Mouse (Mus musculus): Measurements from ENCODE around the gene Ttc39b. TPM values are rescaled to one million over a fixed set of nuclear protein-coding genes. Genes with fewer than 3 reads are reported as not detected.
"Not testable (repeated sequence)": the region's sequence is repeated elsewhere in the genome, so short reads cannot be mapped to it uniquely, and the experiment has no call there.

The Ttc39b gene
- total RNA-seq, 2 experiments from 2014 or later: 16.4 to 17.0 TPM

- no peak for DNase-seq
These were observed 50.4 kb downstream of the Ttc39b start for GRCm38 (mm10) chr4:83273616-83274050.

- no peak for DNase-seq
These were observed 51.0 kb downstream of the Ttc39b start for GRCm38 (mm10) chr4:83272917-83273615.

DNA sequence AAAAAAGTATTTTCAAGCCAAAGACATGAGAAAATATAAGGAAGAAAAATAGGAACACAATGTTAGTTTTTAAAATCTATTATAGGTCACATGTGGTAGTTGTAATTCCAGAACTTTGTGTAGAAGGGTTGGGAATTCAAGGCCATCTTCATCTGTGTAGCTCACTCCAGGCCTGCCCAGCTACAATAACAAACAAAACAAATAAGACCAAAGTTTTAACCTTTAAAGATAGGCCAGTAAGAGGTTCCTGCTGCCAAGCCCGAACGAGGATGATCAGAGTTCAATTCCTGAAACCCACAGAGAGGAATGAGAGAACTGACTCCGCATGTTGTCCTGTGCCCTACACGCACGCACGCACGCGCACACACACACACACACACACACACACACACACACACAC lies 53.6 kb downstream of the Ttc39b start:
- DNase-seq: no peak

GRCm38 (mm10) chr4:83269614-83270013 lies 54.4 kb downstream of the Ttc39b start:
- no peak for DNase-seq

DNA sequence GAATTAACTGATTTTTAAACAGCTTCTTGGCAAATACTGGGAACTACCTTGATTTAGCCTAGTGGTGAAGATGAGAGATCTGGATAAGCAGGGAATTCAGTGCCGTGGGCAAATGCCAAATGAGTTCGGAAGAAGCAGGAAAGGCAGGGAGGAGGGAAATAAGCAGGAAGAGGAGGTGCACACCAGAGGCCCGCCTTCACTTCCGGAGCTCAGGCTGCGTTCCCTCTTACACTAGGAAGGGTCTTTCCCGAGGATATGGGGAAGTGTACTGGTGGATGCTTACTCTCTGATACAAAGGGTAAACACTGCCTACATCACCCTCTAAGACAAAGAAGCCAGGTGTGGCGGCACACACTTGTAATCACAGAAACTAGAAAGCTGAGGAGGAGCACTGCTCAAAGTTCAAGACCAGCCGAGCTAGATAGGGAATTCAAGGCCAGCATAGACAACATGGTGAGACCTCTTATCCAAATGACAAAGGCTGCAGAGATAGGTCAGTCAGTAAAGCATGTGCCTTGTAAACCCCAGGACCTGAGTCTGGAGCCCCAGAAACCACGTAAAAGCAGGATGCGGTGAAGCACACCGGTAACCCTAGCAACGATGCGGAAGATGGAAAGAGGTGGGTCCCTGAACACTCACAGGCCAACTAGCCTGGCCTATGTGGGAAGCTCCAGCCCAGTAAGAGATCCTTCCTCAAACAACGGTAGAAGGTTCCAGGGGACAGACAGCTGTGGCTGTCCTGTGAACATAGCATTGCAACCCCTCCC lies 57.9 kb downstream of the Ttc39b start:
- DNase-seq: no peak

DNA sequence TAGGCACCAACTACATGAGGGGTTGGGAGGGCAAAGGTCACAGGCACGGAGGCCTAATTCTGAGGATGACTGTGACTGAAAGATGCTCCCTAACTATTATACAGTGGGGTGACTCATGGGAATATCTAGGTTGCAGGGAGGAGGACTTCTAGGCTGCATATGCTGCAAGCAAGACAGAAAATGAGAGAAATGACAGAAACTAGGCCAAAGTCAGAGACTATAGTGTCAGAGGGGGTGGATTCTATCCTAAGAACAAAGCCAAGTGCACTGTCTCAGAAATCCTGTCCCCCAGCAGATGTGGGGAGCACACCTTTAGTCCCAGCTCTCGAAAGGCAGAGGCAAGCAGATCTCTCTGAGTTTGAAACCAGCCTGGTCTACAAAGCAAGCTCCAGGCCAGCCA lies 59.2 kb downstream of the Ttc39b start:
- no peak for DNase-seq

GRCm38 (mm10) chr4:83261998-83262397 lies 62.1 kb downstream of the Ttc39b start:
- DNase-seq: peak; percentile 58

- no peak for DNase-seq
These were observed 64.4 kb downstream of the Ttc39b start for GRCm38 (mm10) chr4:83259690-83260089.

- no peak for DNase-seq
These were observed 65.8 kb downstream of the Ttc39b start for GRCm38 (mm10) chr4:83258273-83258672.

- DNase-seq: no peak
These were observed 66.5 kb downstream of the Ttc39b start for GRCm38 (mm10) chr4:83257279-83258260.

DNA sequence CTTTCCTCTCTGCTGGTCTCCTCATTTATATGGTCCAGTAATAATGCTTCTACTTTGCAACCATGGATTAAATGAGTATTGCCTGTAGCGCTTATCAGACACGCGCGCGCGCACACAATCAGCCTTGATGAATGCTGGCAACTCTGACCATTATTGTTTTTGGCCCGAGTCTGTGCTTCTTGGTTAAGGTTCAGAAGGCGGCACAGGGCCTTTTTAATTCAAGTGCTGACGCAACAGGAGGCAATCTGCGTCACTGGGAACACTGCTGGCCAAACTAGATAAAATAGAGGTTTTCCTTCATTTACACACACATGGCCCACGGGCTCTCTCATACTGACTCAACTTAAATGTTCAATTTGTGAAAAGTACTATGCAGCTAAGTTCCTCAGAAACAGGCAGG lies 67.3 kb downstream of the Ttc39b start:
- peak; percentile 61 for DNase-seq

DNA sequence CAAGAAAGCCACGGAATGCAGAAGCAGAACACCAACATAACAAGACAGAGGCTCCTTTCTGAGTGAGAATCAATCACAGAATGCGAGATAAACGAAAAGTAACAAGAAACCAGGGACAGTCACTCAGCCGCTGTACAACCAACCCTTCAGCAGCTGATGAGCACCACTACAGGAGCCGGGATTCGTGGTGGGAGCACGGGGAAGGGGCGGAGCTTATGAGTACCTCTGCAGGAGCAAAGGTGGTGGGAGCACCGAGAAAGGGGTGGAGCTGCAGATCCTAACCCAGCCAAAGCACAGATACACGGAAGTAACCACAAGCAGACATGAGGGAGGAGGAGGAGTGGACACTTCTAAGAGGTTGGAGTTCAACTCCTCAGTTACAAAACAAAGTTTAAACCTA lies 69.1 kb downstream of the Ttc39b start:
- no peak for DNase-seq

DNA sequence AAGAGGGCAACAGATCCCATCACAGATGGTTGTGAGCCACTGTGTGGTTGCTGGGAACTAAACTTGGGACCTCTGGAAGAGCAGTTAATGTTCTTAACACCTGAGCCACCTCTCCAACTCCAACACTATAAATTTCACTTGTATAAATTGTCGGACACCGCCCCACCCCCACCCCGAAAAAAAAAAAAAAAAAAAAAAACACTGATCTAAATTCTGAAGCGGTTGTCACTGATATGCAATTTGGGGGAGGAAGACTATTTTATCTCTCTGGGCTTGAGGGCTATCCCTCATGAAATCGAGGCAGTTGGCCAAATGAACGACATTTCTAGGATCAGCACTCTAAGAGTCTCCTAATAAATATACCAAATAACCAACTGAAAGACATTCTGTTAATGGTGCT lies 70.4 kb downstream of the Ttc39b start:
- no peak for DNase-seq

GRCm38 (mm10) chr4:83243706-83244105 lies 80.3 kb downstream of the Ttc39b start:
- DNase-seq: no peak

- no peak for DNase-seq
These were observed 82.4 kb downstream of the Ttc39b start for GRCm38 (mm10) chr4:83241630-83242029.

DNA sequence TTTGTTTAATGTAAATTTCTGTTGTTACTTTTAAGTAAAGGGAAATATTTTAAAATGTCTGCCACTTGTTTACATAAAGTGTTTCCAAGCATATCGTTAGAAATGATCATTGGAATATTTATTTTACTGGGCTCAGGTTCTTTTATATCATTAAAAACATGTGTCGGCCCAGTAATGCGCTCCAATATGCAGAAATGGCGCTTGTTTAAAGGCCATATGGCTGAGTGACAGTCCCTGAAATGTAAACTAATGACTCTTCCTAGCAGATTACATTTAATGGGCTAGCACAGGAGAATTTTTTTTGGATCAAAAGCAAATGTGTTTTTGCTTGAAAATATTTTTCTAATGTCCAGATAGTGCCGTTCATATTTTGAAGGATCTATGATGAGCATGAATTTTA lies 86.4 kb downstream of the Ttc39b start:
- DNase-seq: no peak

DNA sequence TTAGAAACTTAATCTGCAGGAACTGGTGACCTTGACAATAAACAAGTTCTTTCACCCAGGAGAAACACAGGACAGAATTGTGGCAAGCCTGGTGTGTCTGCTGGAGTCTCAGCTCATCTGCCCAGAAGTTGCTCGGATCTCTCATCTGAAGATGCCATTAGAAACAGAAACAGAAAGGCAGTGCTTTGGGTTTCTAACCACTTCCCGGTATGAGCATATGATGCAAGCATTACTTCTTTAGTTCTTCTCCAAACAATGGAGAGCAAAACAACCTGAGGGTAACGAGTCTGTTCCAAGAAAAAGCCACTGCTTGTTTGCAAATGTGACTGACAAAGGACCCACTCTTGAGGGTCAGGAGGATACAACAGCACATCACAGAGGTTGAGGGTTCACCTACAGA lies 88.8 kb downstream of the Ttc39b start:
- DNase-seq: not testable (repeated sequence)

DNA sequence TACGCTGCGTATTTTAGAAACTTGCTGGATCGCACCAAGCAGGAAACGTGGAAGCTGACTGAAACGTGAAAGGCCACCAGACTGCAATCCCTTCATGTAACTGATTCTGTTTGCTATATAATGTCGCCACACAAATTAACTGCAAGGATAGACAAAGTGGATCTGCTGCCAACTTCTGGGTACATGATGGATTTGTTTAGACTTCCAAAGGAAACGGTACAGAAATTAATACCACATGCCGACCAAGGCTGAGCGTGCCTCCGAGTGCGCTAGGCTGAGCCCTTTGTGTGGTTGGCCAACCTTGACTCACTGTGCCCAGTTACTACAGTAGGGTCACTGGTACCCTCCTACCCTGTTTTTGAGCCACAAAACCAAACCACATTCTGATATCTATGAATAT lies 89.3 kb downstream of the Ttc39b start:
- no peak for DNase-seq

GRCm38 (mm10) chr4:83234132-83234531 lies 89.9 kb downstream of the Ttc39b start:
- no peak for DNase-seq

DNA sequence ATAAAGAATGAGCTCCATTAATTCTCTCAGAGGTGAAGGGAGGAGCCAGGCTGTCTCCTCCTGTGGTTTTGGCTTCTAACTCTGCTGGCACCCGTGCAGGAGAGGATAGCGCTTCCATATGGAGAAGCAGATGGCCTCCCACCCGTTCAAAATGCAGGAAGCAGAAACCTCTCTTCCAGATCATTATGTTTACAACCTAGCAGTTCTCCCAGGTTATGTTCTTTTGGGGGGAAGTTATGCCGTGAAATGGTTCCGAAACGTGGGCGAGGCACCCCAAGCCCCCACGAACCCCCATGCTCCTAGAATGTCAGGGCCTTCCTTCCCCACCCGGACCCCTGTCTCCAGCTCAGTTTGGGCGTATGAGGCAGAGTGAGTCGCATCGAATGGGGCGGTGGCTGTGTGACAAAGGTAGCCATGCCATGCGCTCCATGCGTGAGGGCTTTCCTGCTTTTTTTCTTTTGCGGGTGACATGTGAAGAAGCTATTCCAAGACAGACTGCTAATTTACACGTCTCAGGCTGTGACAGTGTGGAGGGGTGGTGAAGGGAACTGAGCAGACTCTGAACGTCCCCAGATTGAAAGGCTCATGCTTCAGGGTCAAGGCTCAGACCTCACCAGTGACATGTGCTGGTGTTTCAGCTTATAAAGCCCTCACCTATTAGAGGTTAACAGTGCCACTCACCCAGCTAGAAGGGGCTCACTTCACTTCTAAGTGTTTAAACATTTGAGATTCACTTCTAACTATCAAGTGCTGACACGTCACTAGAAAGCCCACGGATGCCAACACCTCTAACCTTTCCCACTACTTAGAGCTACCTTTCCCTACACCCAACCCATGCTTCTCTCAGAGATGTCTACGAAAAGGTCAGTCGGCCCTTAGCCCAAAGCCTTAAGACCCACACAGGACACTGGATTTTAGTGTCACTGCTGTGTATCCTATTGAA lies 90.6 kb downstream of the Ttc39b start:
- DNase-seq: no peak

- no peak for DNase-seq
These were observed 91.7 kb downstream of the Ttc39b start for GRCm38 (mm10) chr4:83232315-83232880.
